Mouse (Mus musculus) small intestine, adult 2 months (tissue): ENCODE measurements around the gene Tbxas1.

Experiments
- CTCF ChIP-seq: fragments of 200-500 bp; IDR thresholded peaks from 2 replicates; pipeline ENCODE4 v1.5.1; 2012; ENCODE audit warnings: low read depth, mild to moderate bottlenecking, control low read depth, inconsistent platforms, low read length, moderate library complexity, mixed read lengths; ENCODE audit not compliant: insufficient replicate concordance, insufficient read length; ENCODE audit errors: extremely low read depth
- POLR2A ChIP-seq: fragments of 200-500 bp; IDR thresholded peaks from 2 replicates; pipeline ENCODE4 v1.6.1; 2012; ENCODE audit warnings: low read depth, mild to moderate bottlenecking, control low read depth, inconsistent platforms, low read length, moderate library complexity

GRCm38 (mm10) chr6:38847447-38847846 is 27.8 kb upstream of the Tbxas1 start:
- TF ChIP-seq POLR2A (no peak), CTCF (no peak)
